Mouse (Mus musculus): ENCODE results near the gene Olfr584.

DNA sequence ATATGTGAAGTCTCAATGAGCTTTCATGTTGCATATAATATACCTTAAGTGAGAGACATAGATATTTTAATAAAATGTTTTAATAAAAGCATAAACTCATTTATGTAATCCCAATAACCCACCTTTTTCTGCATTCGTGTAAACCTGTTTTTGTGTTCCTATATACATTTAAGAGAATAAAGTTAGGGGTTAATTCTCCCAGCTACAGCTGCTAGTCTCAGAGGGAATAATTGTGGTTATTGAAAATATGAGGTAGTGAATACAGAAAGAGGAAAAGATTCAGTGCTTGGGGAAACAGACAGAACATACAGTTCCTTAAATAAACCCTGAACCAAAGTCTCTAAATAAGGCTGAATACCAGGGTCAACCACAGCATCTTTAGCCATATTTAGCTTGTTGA is at the start of gene Olfr584:
- no peak for TF ChIP-seq CTCF (IDR thresholded peaks at IDR 0.05; ENCODE audit: insufficient read depth, low read length)
- TF ChIP-seq POLR2A (IDR thresholded peaks at IDR 0.05; ENCODE audit: borderline replicate concordance, extremely low read depth, low read depth, low read length) = no peak
